Mouse (Mus musculus) neutrophil, adult 83 days (primary cell): ENCODE results near the gene Olfr1220. TPM values are rescaled to one million over a fixed set of nuclear protein-coding genes. Genes with fewer than 3 reads are reported as not detected.

Source experiments
- total RNA-seq, 2 experiments: library from RNA; stranded (reverse); gene quantifications; one replicate each; pipeline ENCODE4 v1.2.4; 2023

The Olfr1220 gene
- not detected for total RNA-seq

GRCm38 (mm10) chr2:89106735-89107134 lies at the start of gene Olfr1220:
Olfr1220 (minus strand) TSS chr2:89106835.

GRCm38 (mm10) chr2:89151460-89151859 lies 44.8 kb upstream of the Olfr1220 start, which contains the start of gene Olfr1223:
Olfr1223 (minus strand) TSS chr2:89151560.

GRCm38 (mm10) chr2:89132954-89133353 lies 26.3 kb upstream of the Olfr1220 start, which contains the start of gene Olfr1222:
Olfr1222 (minus strand) TSS chr2:89133054.

GRCm38 (mm10) chr2:89117183-89117582 lies 10.5 kb upstream of the Olfr1220 start, which contains the start of gene Olfr1221:
Olfr1221 (minus strand) TSS chr2:89117283.

GRCm38 (mm10) chr2:89083413-89083812 lies 23.2 kb downstream of the Olfr1220 start, which contains the start of gene Olfr1219:
Olfr1219 (minus strand) TSS chr2:89083513.

GRCm38 (mm10) chr2:89061087-89061486 lies 45.5 kb downstream of the Olfr1220 start, which contains the start of gene Olfr1218:
Olfr1218 (minus strand) TSS chr2:89061187.

Other genes starting within 250 kb of the Olfr1220 start
- not detected for gene Olfr1206, start 243.6 kb downstream of the Olfr1220 start, total RNA-seq
- not detected for gene Olfr1208, start 204.5 kb downstream of the Olfr1220 start, total RNA-seq
- not detected for gene Olfr1209, start 191.7 kb downstream of the Olfr1220 start, total RNA-seq
- not detected for gene Olfr1211, start 168.7 kb downstream of the Olfr1220 start, total RNA-seq
- gene Olfr1212, start 152.9 kb downstream of the Olfr1220 start, total RNA-seq: not detected
- gene Gm13762, start 126.6 kb downstream of the Olfr1220 start, total RNA-seq: not detected
- gene Olfr1214, start 114.2 kb downstream of the Olfr1220 start, total RNA-seq: not detected
- gene Olfr1215, start 99.9 kb downstream of the Olfr1220 start, total RNA-seq: not detected
- not detected for gene Olfr1216, start 88.5 kb downstream of the Olfr1220 start, total RNA-seq
- gene Olfr1217, start 74.8 kb downstream of the Olfr1220 start, total RNA-seq: not detected
- gene Olfr1218, start 45.6 kb downstream of the Olfr1220 start, total RNA-seq: not detected
- not detected for gene Olfr1219, start 23.3 kb downstream of the Olfr1220 start, total RNA-seq
- not detected for gene Olfr1221, start 10.4 kb upstream of the Olfr1220 start, total RNA-seq
- gene Olfr1222, start 26.2 kb upstream of the Olfr1220 start, total RNA-seq: not detected
- not detected for gene Olfr1223, start 44.7 kb upstream of the Olfr1220 start, total RNA-seq
- gene Olfr1224-ps1, start 57.3 kb upstream of the Olfr1220 start, total RNA-seq: not detected
- not detected for gene Olfr1225, start 67.8 kb upstream of the Olfr1220 start, total RNA-seq
- gene Olfr1226, start 93.2 kb upstream of the Olfr1220 start, total RNA-seq: not detected
- not detected for gene Olfr1228, start 147.2 kb upstream of the Olfr1220 start, total RNA-seq
- gene Olfr1229, start 181.2 kb upstream of the Olfr1220 start, total RNA-seq: not detected
- not detected for gene Olfr1230, start 190.4 kb upstream of the Olfr1220 start, total RNA-seq
- not detected for gene Olfr1231, start 200.2 kb upstream of the Olfr1220 start, total RNA-seq
- gene Olfr1232, start 222.8 kb upstream of the Olfr1220 start, total RNA-seq: not detected
- gene Olfr1233, start 235.6 kb upstream of the Olfr1220 start, total RNA-seq: not detected